Mouse (Mus musculus): ENCODE measurements around the gene D630023F18Rik. TPM values are rescaled to one million over a fixed set of nuclear protein-coding genes. Genes with fewer than 3 reads are reported as not detected.

Gene D630023F18Rik
- total RNA-seq, 2 experiments from 2014 or later, result not detected

DNA sequence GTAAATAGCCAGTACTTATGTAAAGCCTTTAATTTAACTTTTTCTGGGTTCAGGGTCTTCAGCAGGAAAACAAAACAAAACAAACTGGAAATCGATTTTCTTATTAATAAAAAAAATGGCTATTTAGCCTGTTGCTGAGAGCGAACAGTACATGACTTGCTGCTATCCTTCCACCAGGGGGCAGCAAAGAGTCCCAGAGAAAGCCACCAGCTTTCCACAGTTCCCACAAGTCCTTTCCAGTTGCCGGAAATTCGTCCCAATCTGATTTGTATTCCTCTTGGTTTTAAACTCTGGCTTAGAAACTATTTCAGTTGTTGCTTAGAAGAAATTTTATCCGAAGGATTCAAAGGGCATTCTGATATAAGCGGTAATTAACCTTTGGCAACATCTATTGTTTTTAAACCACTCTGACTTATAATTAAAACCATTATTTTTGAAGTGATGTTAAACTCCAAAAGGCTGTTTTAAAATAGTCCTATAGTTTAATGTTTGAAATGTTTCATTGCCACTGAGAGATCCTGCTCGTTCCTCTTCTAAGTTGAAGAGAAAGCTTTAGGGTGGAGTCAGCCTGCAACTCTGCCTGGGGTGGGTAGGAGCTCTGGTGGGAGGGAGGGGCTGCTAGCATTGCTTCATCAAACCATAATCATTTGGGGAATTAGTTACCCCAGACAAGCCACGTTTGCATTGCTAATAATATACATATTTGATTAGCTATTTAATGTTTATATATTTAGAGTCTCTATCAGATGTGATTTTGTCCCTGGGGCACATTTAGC is 10.8 kb downstream of the D630023F18Rik start:
- DNase-seq, result peak; percentile 24

DNA sequence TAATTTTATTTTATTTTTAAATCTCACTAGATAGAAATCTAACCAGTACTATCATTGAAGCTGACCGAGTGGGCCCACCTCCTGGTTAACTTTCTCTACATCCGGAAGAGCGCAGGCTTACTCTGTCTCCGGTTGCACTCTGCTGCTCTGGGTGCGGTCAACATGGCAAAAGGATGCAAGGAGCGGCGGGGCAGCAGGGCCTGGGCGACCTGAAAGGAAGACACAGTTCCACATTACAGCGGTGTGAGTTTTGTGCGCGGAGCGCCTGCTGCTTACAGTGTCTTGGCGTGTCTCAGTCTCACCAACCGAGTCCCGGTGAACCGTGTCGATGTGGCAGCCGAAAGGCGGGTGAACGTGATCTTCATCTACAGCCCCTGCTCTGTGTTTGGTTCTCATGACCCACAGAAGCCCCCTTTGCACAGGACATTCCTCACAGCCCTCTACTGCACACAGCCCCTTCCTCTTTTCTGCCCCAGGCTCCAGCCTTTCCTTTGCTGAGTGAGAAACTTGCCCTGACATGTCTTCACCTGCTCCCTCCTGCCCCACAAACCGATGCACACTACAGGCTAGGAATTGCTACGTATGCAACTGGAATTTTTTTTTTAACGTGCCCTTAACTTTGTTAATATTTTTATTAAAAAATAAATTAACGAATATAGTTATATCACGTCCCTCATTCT is 13.1 kb downstream of the D630023F18Rik start:
- DNase-seq, result no peak

DNA sequence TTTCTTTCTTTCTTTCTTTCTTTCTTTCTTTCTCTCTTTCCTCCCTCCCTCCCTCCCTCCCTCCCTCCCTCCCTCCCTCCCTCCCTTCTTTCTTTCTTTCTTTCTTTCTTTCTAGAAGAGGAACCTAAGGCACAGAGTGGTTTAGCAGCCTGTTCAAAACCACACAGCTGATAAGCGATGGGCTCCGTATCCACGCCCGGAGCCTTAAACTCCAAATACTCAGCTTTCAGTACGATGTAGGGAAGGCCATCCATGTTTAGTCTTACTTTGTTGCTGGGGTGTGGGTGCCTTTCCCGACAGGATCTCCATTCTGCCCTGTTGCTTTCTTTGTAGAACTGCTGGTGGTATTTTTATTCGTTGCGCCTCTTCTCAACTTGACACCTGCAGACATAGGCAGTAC is 13.8 kb downstream of the D630023F18Rik start:
- no peak for DNase-seq

DNA sequence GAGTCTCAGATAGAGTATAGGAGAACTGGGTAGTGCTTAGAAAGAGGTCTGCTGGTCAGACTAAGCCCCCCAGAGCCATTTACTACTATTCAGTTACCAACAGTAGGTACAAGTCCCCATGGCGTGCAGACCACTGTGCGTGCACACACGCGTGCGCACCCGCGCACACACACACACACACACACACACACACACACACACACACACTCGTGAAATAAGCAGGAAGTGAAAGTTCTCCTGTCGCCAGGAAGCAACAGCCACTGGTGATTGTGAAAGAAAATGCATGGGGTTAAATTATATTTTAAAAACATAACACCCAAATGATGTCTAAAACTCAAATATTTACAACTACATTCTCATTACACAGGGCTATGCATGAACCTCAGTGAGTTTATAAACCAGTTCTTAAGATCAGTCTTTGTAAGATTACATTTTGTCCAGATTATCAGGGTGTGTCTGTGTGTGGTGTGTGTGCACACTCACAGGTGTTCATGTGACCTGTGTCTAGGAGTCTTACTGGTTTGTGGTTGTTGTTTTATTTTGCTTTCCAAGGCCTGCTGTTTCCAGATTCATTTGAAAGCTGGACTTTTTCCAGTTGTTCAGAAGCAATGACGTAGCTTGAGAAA is 15.2 kb downstream of the D630023F18Rik start:
- DNase-seq, result no peak

DNA sequence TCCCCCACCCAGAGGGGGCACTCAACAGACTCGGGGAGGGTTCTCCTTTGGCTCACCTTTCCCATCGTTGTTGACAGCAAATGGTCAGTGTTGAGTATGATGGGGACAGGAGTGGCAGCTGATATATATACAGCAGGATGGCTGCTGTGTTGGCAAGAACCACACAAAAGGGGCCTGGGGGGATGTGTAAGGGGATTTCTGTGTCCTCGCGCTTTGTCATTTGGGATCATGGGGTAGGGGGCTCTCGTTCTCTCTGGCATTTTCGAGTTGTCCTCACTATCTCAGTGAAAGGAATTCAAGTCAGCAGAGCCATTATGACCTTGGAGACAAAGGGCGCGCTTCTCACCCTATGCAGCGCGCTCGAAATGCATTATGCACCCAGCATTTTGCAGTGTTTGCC is 19.7 kb downstream of the D630023F18Rik start, which contains the start of gene Cryga:
Gene Cryga (minus strand): TSS at position 101 of the 400 bp plus-strand sequence.
- DNase-seq, result no peak

DNA sequence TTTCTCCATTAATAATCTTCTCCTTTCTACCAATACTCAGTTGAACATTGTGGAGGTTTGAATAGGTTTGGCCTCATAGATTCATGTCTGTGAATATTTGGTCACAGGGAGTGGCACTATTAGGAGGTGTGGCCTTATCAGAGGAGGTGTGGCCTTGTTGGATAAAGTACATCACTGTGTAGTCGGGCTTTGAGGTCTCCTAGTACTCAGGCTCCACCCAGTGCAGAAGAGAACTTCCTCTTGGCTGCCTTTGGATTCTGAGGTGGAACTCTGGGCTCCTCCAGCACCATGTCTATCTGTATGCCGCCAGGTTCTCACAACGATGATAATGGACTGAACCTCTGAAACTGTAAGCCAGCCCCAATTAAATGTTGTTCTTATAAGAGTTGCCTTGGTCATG is 26.1 kb downstream of the D630023F18Rik start:
- DNase-seq, result no peak

DNA sequence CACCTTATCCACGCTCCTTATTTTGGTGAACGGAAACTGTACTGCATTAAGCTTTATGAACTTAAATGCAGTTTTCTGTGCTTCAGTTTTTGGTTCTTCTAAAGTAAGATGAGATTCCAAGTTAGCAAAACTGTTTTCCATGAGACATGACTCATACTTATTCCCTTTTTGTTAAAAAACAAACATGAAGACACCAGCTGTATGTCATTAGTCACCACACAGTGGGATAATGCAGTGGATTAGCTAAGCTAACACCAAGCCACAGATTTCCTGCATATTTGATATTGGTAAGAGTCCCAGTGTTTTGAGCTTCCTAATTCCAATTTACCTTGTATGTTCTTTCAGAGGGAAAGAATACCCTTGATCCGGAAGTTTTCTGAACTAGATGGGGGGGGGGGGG is 31.4 kb downstream of the D630023F18Rik start:
- DNase-seq, result no peak

DNA sequence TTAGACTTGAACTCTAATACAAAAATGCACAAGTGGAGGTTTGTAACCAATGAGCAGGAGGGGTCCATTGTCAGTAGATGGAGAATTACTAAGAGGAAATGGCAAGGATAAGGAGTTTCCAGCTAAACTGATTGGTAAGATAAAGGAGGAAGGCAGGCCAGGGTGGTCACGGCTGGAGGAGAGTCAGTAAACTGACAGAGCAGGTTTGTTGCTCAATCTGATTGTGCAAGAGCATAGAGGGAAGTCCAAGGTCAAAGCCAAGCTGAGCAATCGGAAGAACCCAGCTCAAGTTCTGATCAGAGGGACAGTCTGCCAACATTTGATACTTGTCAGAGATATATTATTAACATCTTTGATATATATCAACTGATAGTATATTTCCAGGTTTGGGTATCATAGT is 32.6 kb downstream of the D630023F18Rik start:
- peak; percentile 17 for DNase-seq

DNA sequence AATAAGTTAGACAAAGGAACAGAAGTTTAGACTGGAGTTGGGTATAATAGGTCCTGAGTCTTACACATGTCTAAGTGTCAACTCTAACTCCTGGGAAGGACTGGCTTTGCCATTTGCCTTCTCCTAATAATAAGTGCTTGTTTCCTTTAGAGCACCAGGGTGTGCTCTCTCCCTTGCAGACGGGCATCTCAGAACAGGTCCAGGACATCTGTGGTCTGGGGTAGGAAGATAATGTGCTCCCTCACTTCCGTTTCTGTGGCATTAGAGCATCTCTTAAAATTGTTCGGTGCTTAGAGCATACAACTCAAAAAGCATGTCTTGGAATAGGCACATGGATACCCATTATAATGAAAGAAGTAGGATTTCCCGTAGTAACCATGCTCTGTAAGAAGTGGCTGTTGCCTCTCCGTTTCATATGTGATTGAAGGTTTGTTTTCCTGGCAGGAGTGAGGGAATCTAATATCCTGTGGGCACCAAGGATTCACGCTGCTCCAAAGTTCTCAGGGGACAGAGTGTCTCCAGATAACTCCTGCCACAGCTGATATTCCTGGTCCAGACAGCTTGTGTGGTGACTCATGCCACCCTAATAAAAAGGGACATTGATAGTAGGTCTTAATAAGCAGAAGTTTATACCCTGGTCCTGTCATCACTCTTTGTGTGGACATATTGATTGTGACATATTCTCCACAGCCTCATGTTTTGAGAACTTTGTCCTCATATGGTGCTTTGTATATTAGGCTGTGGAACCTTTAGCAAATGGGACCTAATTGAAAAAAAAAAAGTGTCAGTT is 34.3 kb downstream of the D630023F18Rik start:
- peak; percentile 33 for DNase-seq

DNA sequence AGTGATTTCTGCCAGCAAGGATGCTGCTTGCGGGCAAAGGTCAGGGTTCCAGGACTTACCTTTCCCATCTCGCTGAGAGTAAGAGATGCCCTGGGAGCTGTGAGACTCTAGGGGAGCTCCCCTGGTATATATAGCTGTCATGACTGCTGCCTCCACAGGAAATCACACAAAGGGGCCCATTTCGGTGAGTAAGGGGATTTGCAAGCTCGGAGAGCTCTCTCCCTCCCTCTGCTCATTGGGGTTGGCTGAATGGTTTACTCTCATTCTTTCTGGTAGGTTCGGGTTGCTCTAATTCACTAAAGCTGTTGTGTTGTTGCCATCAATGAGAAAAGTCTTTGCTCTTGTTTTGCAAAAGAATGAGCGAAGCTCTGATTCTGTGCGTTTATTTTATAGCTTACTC is 40.8 kb downstream of the D630023F18Rik start, which contains the start of gene Crygb:
Gene Crygb (minus strand): TSS at position 101 of the 400 bp plus-strand sequence.
- no peak for DNase-seq

DNA sequence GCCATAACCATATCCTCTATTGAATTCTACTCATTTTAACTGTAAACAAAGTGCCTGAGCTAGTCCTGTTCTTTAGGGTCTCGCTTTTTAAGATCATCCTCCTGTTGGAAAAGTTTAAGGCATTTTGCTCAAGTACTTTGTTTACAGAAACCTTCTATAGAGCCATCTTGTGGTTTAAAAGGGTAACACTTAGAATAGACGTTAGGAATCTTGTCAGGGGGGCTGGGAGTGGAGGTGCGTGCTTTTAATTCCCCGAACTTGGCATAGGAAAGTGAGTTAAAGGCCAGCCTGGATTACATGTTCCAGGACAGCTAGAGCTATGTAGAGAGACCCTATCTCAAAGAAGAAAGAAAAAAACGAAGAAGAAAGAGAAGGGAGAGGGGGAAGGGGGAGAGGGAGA is 47.4 kb downstream of the D630023F18Rik start:
- DNase-seq, result no peak

DNA sequence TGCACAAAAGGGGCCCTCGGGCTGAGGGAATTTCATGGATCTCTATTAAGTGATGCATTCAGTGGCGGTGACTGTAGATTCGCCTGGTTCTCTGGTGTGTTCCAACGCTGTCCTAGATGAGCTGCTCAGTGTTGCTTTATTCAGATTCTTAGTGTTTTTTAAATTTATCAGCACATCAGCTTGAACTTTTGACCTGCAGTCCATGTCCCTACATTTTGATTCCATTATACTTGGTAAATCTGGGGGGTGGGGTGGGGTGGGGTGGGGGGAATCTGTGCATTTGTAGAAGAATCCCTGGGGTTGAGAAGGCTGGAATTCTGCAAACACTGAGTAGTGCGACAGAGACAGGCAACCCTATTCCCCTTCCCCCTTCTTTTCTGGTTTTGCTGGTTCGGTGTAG is 49.4 kb downstream of the D630023F18Rik start, which contains the start of gene Crygc:
Gene Crygc (minus strand): TSS at position 101 of the 400 bp plus-strand sequence.
- DNase-seq, result no peak

DNA sequence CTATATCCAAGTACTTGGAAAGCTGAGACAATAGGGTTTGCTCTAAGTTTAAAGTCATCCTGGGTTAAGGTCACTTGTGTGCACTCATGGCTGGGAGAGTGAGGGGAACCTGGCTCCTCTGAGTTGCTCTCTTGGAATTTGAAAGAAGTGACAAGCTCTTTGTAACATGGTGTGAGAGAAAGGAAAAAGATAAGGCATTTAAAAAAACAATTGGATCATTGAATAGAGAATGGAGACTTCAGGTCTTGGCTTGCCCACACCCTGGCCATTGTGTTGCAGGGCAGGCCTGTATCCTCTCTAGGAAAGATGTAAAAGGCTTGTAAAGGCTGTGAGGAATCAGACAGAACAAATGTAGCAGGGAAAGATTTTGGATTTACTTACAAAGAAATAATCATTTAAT is 55.2 kb downstream of the D630023F18Rik start:
- no peak for DNase-seq

DNA sequence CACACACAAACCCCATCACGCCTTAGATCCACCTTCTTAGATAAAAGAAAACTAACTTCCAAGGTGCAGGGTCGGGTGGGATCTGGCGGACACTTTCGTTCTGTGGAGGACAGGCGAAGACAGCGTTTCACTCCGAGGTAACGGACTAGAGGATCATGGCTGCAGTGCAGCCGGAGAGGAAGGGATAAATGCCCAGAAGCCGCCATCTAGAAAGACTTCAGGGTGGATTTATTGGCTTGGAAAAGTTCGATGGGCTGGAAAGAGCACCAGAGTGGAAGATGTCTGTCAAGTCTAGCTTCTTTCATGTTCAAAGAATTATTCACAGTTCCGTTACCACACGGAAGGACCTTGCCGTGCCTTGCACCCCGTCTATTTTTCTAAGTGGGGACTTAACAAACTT is 58.8 kb downstream of the D630023F18Rik start:
- no peak for DNase-seq

DNA sequence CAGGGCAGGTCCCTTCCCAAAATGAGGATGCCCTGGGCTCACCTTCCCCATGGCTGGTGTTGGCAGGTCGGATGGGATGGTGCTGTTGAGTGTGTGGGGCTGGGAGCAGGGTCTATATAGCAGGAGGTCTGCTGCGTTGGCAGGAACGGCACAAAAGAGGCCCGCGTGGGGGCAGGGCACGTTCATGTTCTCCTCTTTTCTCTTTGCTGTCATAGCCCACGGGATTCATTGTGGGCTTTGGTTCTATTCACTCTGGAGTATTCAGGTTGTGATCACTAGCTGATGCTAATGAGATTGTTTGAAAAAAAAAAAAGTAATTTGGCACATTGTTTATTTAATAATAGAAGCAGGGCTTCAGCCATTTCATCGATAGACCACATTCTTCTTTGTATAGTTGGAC is 59.7 kb downstream of the D630023F18Rik start, which contains the start of gene Crygd:
Gene Crygd (minus strand): TSS at position 101 of the 400 bp plus-strand sequence.
- no peak for DNase-seq

Other genes with a start within 250 kb of the D630023F18Rik start
- gene Plekhm3, start 166.4 kb downstream of the D630023F18Rik start, total RNA-seq (2021), result 1 to 10 TPM; 5.2 to 5.7 TPM
- not detected for gene Akr1cl, start 90.5 kb downstream of the D630023F18Rik start, total RNA-seq (2021)
- not detected for gene Cryge, start 72.1 kb downstream of the D630023F18Rik start, total RNA-seq (2021)
- not detected for gene Crygd, start 59.8 kb downstream of the D630023F18Rik start, total RNA-seq (2021)
- not detected for gene Crygc, start 49.5 kb downstream of the D630023F18Rik start, total RNA-seq (2021)
- gene Crygb, start 40.9 kb downstream of the D630023F18Rik start, total RNA-seq (2021), result not detected
- not detected for gene Cryga, start 19.8 kb downstream of the D630023F18Rik start, total RNA-seq (2021)
- not detected for gene Gm28845, start 3.7 kb downstream of the D630023F18Rik start, total RNA-seq (2021)
- gene Idh1, start 63.3 kb upstream of the D630023F18Rik start, total RNA-seq (2021), result 10 to 100 TPM; 20.9 to 46.4 TPM
- gene Pikfyve, start 63.5 kb upstream of the D630023F18Rik start, total RNA-seq (2021), result 1 to 10 TPM; 7.5 to 7.7 TPM
- not detected for gene Pth2r, start 158.8 kb upstream of the D630023F18Rik start, total RNA-seq (2021)

All from gastrocnemius, postnatal 25 days (tissue).